Mouse (Mus musculus) megakaryocyte, embryonic 14.5 days (primary cell): ENCODE results near the gene Cacnb1.

Experiments
- FLI1 ChIP-seq: IDR thresholded peaks from 2 replicates; pipeline ENCODE4 v1.6.1; 2012; ENCODE audit warnings: low read length, inconsistent platforms, mixed read lengths
- GATA1 ChIP-seq: IDR thresholded peaks from 3 replicates; pipeline ENCODE4 v1.6.1; 2012; ENCODE audit warnings: mixed read lengths, low read length, inconsistent platforms, borderline replicate concordance

DNA sequence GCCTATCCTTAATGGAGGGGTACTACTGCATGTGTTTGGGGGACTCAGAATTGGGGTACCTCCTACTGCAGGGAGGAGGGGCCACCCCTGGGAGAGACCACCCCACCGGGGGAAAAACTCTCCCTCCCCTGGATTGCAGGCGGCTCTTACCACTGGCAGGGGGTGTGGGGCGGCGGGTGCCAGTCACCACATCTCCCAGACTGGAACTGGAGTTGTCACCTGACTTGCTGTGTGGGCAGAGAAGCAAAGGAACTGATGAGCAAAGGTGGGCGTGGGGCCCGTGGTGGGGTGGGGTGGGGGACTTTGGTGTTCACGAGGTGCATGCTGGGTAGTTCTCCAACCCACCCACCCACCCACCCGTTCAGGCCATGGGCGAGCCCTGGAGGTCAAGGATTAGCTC lies 11.1 kb downstream of the Cacnb1 start:
- TF ChIP-seq GATA1 (no peak), FLI1 (no peak)
